Mouse (Mus musculus) lung, embryonic 14.5 days (tissue): ENCODE data around the gene Tlr13. TPM values are rescaled to one million over a fixed set of nuclear protein-coding genes. Genes with fewer than 3 reads are reported as not detected.
"Not testable (repeated sequence)": the region's sequence is repeated elsewhere in the genome, so short reads cannot be mapped to it uniquely, and the experiment has no call there.

Experiments
- ATAC-seq: fragments of 200-750 bp; cut with Nextera tagmentation; 2 replicates; pipeline ENCODE4 v1.8.0; 2017; ENCODE audit warnings: mild to moderate bottlenecking, moderate TSS enrichment, moderate library complexity; ENCODE audit not compliant: insufficient read depth
- DNase-seq: peaks from one replicate; pipeline ENCODE4 v3.0.0-alpha.2; 2015
- H3K27ac ChIP-seq: fragments of 300-500 bp; sonication (generic); 2 replicates; pipeline ENCODE4 v1.5.1; 2014; ENCODE audit warnings: low read depth, mild to moderate bottlenecking, moderate library complexity
- H3K27me3 ChIP-seq: fragments of 300-500 bp; sonication (generic); 2 replicates; pipeline ENCODE4 v1.6.1; 2014; ENCODE audit warnings: low read length, control low read depth; ENCODE audit not compliant: insufficient read depth
- H3K36me3 ChIP-seq: fragments of 300-500 bp; sonication (generic); 2 replicates; pipeline ENCODE4 v1.6.1; 2014; ENCODE audit warnings: control low read depth; ENCODE audit not compliant: insufficient read depth
- H3K4me1 ChIP-seq: fragments of 300-500 bp; sonication (generic); 2 replicates; pipeline ENCODE4 v1.6.1; 2014; ENCODE audit warnings: antibody characterized with exemption, control low read depth; ENCODE audit not compliant: insufficient read depth
- H3K4me2 ChIP-seq: fragments of 300-500 bp; sonication (generic); 2 replicates; pipeline ENCODE4 v1.6.1; 2014; ENCODE audit warnings: mild to moderate bottlenecking
- H3K4me3 ChIP-seq: fragments of 300-500 bp; sonication (generic); 2 replicates; pipeline ENCODE4 v1.5.1; 2014; ENCODE audit warnings: low read depth, low read length
- H3K9ac ChIP-seq: fragments of 300-500 bp; sonication (generic); 2 replicates; pipeline ENCODE4 v1.6.1; 2014
- H3K9me3 ChIP-seq: fragments of 300-500 bp; sonication (generic); 2 replicates; pipeline ENCODE4 v1.6.1; 2016; ENCODE audit warnings: low read depth, low read length, control low read depth
- CTCF ChIP-seq: IDR thresholded peaks from 2 replicates; pipeline ENCODE4 v1.5.1; 2016; ENCODE audit warnings: antibody characterized with exemption, low read depth
- WGBS: fragments of 180-500 bp; shearing (Covaris S2); extraction: QIAGEN DNeasy Blood & Tissue Kit; methylation state at CpG from one replicate; pipeline ENCODE4 v1.1.7; 2014; 5-methylcytosine and 5-hydroxymethylcytosine counted together
- polyA plus RNA-seq: library from polyadenylated mRNA; unstranded; fragments of >200 nt; fragmentation: Nextera tagmentation; extraction: Ambion mirVana; gene quantifications from 2 replicates; pipeline ENCODE4 v1.2.1, GENCODE M21; 2014

The Tlr13 gene
- polyA plus RNA-seq, 1 experiment from 2014 or later = 0.62 TPM

DNA sequence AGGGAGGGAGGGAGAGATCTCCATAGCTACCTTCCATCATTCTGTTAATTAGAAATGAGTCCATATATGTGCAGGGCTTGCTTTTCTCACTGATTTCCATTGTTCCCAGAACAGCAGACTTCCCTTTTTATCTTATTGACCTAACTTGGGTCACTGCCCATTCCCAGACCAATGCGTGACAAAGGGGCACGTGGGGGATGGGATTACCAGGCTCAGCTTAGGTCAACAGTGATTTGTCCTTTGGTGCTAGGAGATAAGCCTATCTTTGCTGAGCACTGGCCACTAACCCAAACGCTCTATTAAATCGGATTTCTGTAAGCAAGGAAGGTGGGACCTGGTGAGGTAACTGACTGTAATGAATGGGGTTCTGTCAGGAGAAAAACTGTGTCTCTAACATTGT is 41.3 kb downstream of the Tlr13 start:
- no peak for ATAC-seq
- no peaks in the 10 kb centered on the region for H3K27me3 ChIP-seq
- 34% methylated on average over 4 of the region's 4 CpGs for WGBS

DNA sequence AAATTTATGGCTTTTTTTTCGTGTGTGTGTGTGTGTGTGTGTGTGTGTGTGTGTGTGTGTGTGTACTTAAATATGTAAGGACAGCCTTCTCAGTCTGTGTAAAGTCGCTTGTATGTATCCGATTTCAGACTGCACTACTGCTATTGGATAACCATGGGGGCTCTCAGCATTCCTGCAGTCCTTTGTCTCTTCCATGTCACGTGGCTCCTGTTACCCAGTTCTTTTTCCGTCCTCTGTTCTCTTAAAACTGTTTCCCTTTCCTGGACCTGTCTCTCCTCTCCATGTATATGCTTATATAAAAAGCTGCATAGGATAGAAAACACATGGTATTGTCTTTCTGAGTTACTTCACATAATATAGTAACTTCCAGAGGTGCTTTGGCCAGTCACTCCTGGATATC is 42.7 kb downstream of the Tlr13 start:
- peak overlapping the region; percentile 49 for H3K4me2 ChIP-seq
- H3K4me3 ChIP-seq = no peak overlapping the region
- peak overlapping the region; percentile 95 for H3K27ac ChIP-seq
- no peak for TF ChIP-seq CTCF
- H3K36me3 ChIP-seq = 0 out of 2 replicates have a peak, but pooled peaks cover 6% of the 10 kb centered on the region
- H3K9ac ChIP-seq = 0 out of 2 replicates have a peak overlapping the region, but pooled peaks have one; percentile 20
- ATAC-seq = peak; percentile 35
- DNase-seq = peak; percentile 60
- H3K27me3 ChIP-seq = no peaks in the 10 kb centered on the region
- no peaks in the 10 kb centered on the region; the same call in none of the 2 replicates for H3K4me1 ChIP-seq
- WGBS = 15% methylated on average over 5 of the region's 5 CpGs
- H3K9me3 ChIP-seq = no peaks in the 10 kb centered on the region

More for the DNA sequence above, 41.3 kb downstream of the Tlr13 start:
- Histone ChIP-seq H3K4me2 (no peak overlapping the region), H3K4me1 (no peaks in the 10 kb centered on the region; the same call in none of the 2 replicates), H3K9me3 (no peaks in the 10 kb centered on the region), H3K4me3 (no peak overlapping the region), H3K36me3 (no peaks in the 10 kb centered on the region), H3K9ac (no peak overlapping the region), H3K27ac (no peak overlapping the region)
- DNase-seq = no peak
- no peak for TF ChIP-seq CTCF

DNA sequence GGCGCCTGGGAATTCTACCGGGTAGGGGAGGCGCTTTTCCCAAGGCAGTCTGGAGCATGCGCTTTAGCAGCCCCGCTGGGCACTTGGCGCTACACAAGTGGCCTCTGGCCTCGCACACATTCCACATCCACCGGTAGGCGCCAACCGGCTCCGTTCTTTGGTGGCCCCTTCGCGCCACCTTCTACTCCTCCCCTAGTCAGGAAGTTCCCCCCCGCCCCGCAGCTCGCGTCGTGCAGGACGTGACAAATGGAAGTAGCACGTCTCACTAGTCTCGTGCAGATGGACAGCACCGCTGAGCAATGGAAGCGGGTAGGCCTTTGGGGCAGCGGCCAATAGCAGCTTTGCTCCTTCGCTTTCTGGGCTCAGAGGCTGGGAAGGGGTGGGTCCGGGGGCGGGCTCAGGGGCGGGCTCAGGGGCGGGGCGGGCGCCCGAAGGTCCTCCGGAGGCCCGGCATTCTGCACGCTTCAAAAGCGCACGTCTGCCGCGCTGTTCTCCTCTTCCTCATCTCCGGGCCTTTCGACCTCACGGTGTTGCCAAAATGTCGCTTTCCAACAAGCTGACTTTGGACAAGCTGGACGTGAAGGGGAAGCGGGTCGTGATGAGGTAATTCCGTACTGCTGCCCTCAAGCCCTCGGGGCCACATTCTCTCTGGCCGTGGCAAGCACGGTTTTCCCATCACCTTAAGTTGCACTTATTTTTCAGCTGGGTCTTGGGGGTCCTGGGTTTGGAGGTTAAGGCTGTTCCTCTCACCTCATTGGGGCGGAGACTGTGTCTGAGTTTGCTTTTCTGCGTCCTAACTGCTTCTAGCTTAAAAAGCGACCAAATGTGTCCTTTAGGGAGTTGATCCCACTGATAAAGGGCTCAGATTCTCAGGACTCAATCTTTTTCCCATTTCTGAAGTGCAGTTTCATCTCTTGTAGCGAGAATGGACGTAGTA is 44.0 kb downstream of the Tlr13 start, which contains the start of gene Pgk1:
Pgk1 (plus strand) TSS at position 388 of the 937 bp plus-strand sequence.
- 0 out of 2 replicates have a peak, but pooled peaks cover 6% of the 10 kb centered on the region for H3K36me3 ChIP-seq
- no peaks in the 10 kb centered on the region; the same call in none of the 2 replicates for H3K4me1 ChIP-seq
- H3K27ac ChIP-seq = peak within 1 kb of the TSS; percentile 95
- no peak for TF ChIP-seq CTCF
- ATAC-seq (peak; percentile 98), DNase-seq (peak; percentile 95)
- no peaks in the 10 kb centered on the region for H3K27me3 ChIP-seq
- peak within 1 kb of the TSS; percentile 59 for H3K4me3 ChIP-seq
- H3K4me2 ChIP-seq = peak within 1 kb of the TSS; percentile 74
- H3K9ac ChIP-seq = peak within 1 kb of the TSS; percentile 67
- WGBS = 11% methylated on average over 49 of the region's 55 CpGs
- H3K9me3 ChIP-seq = no peaks in the 10 kb centered on the region

GRCm38 (mm10) chrX:106187737-106188136 is 44.7 kb downstream of the Tlr13 start:
- Histone ChIP-seq H3K4me3 (peak overlapping the region; percentile 59), H3K36me3 (0 out of 2 replicates have a peak, but pooled peaks cover 6% of the 10 kb centered on the region), H3K9ac (peak overlapping the region; percentile 67), H3K27ac (no peak overlapping the region), H3K9me3 (no peaks in the 10 kb centered on the region), H3K27me3 (no peaks in the 10 kb centered on the region), H3K4me2 (peak overlapping the region; percentile 74), H3K4me1 (no peaks in the 10 kb centered on the region; the same call in none of the 2 replicates)
- DNase-seq = no peak
- no peak for TF ChIP-seq CTCF
- no peak for ATAC-seq
- WGBS = 9% methylated on average over 12 of the region's 12 CpGs

DNA sequence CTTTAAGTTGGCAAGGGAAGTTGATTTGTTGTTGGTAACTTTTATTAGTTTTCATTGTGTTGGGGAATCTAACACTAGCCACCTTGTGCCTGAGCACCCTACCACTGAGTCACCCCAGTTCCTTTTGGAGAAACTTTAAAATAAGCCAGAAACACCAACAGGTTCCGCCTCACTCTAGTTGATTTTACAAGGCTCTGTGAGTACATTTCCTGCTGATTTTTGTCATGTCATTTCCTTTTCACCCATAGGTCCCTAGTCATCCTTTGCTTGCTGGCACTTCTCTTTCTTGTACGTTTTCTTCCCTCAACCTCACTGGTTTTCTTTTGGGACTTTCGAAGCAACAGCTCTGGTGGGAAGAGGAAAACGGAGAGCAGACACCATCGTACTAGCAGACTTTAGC is 46.4 kb downstream of the Tlr13 start:
- Histone ChIP-seq H3K4me1 (no peaks in the 10 kb centered on the region; the same call in none of the 2 replicates), H3K36me3 (0 out of 2 replicates have a peak, but pooled peaks cover 12% of the 10 kb centered on the region), H3K27me3 (no peaks in the 10 kb centered on the region), H3K4me2 (peak overlapping the region; percentile 74), H3K27ac (no peak overlapping the region), H3K9me3 (no peaks in the 10 kb centered on the region), H3K9ac (no peak overlapping the region), H3K4me3 (peak overlapping the region; percentile 59)
- no peak for ATAC-seq
- no peak for TF ChIP-seq CTCF
- no peak for DNase-seq
- 61% methylated on average over 5 of the region's 5 CpGs for WGBS

DNA sequence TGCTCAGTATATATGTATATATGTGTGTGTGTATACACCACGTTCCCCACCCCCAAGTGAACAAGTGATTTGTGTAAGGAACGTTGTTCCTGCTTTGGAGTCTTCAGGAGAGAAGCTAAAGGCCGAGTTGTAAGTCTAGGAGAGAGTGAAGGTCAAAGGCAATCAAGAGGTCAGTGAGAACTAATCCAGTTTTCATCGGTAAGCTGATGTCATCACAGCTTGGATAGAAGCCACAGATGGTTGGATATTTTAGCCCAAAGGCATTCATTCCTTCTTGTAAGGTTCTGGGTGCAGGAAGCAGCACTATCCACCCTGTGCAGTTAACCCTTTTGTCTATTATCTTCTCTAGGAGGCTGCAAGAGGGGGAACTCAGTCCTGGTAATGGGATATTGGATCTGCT is 47.1 kb downstream of the Tlr13 start:
- H3K27me3 ChIP-seq = no peaks in the 10 kb centered on the region
- H3K4me3 ChIP-seq = no peak overlapping the region
- no peak overlapping the region for H3K9ac ChIP-seq
- DNase-seq = no peak
- 30% methylated on average over 4 of the region's 4 CpGs for WGBS
- ATAC-seq = no peak
- no peaks in the 10 kb centered on the region for H3K9me3 ChIP-seq
- no peak overlapping the region for H3K27ac ChIP-seq
- H3K4me2 ChIP-seq = peak overlapping the region; percentile 74; the same call in 1 of the 2 replicates
- H3K4me1 ChIP-seq = no peaks in the 10 kb centered on the region; the same call in none of the 2 replicates
- H3K36me3 ChIP-seq = 0 out of 2 replicates have a peak, but pooled peaks cover 18% of the 10 kb centered on the region
- TF ChIP-seq CTCF = no peak

DNA sequence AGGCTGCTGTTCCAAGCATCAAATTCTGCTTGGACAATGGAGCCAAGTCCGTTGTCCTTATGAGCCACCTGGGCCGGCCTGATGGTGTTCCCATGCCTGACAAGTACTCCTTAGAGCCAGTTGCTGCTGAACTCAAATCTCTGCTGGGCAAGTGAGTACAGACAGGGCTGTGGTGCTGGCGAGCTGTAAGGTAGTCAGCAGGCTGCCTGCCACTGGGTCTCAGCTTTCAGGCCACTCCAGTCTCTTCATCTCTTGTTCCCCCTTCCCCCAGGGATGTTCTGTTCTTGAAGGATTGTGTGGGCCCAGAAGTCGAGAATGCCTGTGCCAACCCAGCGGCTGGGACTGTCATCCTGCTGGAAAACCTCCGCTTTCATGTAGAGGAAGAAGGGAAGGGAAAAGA is 51.4 kb downstream of the Tlr13 start:
- H3K27me3 ChIP-seq, H3K9me3 ChIP-seq, H3K4me2 ChIP-seq, H3K9ac ChIP-seq, H3K4me1 ChIP-seq, DNase-seq, H3K4me3 ChIP-seq, ATAC-seq, H3K27ac ChIP-seq: not testable (repeated sequence)
- 75% methylated on average over 5 of the region's 6 CpGs for WGBS
- peaks cover 48% of the 10 kb centered on the region; the same call in 1 of the 2 replicates for H3K36me3 ChIP-seq
